Mouse (Mus musculus) heart, postnatal 0 days (tissue): ENCODE measurements at regions not wholly inside any gene's neighbourhood (a gene's known extent, or its start where the extent isn't known, plus 50 kb on each side); places are given as distances from the start of the nearest gene placed in this dataset.

ENCODE experiments used
- CTCF ChIP-seq: IDR thresholded peaks from 2 replicates; pipeline ENCODE4 v1.5.1; 2016; ENCODE audit warnings: antibody characterized with exemption, control low read depth, low read depth
- EP300 ChIP-seq: IDR thresholded peaks from 2 replicates; pipeline ENCODE4 v1.6.1; 2016; ENCODE audit warnings: antibody characterized with exemption, low read depth

DNA sequence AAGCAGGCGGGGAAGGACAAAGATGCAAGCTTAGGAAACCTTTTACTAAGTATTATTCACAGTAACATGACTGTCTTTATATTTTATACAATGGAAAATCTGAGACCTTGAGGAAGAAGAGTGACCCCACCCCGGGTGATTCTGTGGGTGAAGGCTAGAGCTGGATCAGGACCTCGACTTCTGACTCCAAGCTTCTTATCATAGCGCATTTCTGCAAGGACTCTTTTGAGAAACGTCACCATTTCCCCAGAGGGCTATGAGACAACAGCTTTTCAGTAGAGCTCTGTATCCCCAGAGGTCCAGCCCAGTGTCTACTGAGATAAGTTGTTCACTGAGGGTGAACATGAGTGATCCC is 69.0 kb downstream of the Rpusd4 start:
- TF ChIP-seq CTCF (no peak), EP300 (no peak)
